Mouse (Mus musculus): Measurements from ENCODE around the gene Rps18. TPM values are rescaled to one million over a fixed set of nuclear protein-coding genes. Genes with fewer than 3 reads are reported as not detected.
"Not testable (repeated sequence)": the region's sequence is repeated elsewhere in the genome, so short reads cannot be mapped to it uniquely, and the experiment has no call there.

The Rps18 gene
- polyA plus RNA-seq (2012; rRNA removed) = 744 and 771 TPM in 2 replicates

DNA sequence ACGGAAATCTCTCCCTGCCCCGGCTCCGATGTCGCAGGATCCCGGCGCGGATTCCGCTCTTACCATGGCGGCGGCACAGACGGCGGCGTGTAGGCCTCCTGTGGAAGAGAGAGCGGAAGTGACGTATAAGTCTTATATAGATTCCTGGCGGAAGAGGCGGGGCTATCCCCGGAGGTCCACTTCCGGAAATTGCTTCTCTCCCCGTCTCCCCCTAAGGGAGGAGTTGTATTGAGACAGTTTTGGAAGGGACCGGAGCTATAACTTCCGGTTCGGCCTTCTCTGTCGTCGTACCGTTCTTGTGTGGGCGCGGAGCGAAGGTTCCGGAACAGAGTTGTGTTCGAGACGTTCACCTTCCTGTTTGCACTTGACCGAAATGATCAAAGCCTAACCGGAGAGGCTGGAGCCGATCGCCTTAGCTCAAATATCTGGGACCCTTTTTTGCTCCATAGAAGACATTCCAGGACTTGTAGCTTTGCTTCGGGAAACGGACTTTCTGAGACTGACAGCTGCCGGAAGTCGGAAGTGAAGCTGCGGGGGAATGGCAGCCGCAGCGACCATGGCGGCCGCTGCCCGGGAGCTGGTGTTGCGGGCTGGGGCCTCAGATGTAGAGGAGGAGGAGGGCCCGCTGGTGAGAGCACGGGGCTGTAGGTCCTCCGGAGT, at the start of gene Rps18, which contains the start of gene Vps52:
Gene Rps18 (minus strand): TSS at position 447 of the 660 bp plus-strand sequence.
Gene Vps52 (plus strand): TSS at position 258 of the 660 bp plus-strand sequence.
- peak; percentile 99 for DNase-seq (ENCODE audit: low read depth)
- TF ChIP-seq CTCF (IDR thresholded peaks at IDR 0.05; ENCODE audit: borderline replicate concordance, extremely low read depth, insufficient read depth, insufficient read length) (0 out of 2 replicates have a peak, but pooled peaks have one; percentile 25), POLR2A (IDR thresholded peaks at IDR 0.05; ENCODE audit: borderline replicate concordance, extremely low read depth, insufficient read depth, insufficient read length, poor library complexity, severe bottlenecking) (peak; percentile 83; the same call in 1 of the 2 replicates)

DNA sequence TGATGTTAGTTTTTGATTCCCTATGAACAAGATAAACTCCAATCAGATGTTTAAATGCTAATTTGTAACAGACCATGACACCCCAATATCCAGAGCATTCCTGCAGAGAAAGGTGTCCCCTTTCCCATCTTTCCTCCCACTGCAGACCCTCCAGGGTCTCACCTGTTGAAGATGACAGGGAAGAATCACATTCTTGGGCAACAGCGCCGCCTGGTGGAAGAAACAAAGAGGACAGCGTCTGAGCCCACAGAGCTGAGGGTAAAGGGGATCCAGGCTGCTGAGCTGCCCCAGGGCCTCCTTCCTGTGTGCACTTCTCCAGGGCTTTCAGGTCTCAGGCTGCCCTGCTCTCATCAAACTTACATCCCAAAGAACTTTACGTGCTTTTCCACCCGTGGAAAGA, 47.6 kb upstream of the Rps18 start:
- peak; percentile 60; the same call in 1 of the 2 replicates for TF ChIP-seq CTCF (IDR thresholded peaks at IDR 0.05; ENCODE audit: borderline replicate concordance, extremely low read depth, insufficient read depth, insufficient read length)
- no peak for TF ChIP-seq POLR2A (IDR thresholded peaks at IDR 0.05; ENCODE audit: borderline replicate concordance, extremely low read depth, insufficient read depth, insufficient read length, poor library complexity, severe bottlenecking)

DNA sequence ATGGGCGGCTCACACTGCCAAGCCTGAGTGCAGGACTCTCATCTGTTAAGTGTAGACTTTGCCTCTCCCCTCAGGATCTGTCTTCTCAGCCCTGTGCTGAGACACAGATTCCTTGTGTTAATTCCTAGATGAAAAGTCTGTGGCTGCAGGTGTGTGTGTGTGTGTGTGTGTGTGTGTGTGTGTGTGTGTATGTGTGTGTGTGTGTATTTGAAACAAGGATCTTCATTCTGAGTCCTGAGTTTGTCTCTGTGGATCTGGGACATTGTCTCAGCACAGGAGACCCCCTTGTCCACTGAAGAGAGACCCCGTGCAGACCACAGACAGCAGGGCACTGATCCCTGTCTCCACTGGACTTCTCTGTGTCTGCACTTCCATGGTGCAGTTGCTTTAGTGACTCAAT, 45.0 kb upstream of the Rps18 start:
- DNase-seq (ENCODE audit: low read depth) = not testable (repeated sequence)

More for the DNA sequence above, 47.6 kb upstream of the Rps18 start:
- DNase-seq (ENCODE audit: low read depth) = peak; percentile 24

DNA sequence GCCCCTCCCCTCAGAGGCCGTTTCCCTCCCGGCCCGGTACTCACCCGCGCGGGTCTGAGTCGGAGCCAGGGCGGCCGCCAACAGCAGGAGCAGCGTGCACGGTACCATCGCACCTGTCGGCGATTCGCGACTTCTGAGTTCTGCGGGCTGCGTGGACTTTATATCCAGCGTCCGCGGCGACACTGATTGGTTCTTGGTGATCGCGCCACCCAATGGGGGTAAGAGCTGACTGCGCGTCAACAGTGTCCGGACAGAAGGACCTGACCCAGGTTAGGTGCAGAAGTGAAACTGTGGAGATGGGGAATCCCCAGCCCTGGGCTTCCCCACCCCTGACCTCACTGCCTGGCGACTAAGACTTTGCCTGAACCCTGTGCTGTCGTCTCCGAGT, 44.3 kb upstream of the Rps18 start, which contains the start of gene H2-K1:
Gene H2-K1 (minus strand): TSS at position 198 of the 388 bp plus-strand sequence.
- peak; percentile 62 for DNase-seq (ENCODE audit: low read depth)
- TF ChIP-seq POLR2A (IDR thresholded peaks at IDR 0.05; ENCODE audit: borderline replicate concordance, extremely low read depth, insufficient read depth, insufficient read length, poor library complexity, severe bottlenecking) (0 out of 2 replicates have a peak, but pooled peaks have one; percentile 15), CTCF (IDR thresholded peaks at IDR 0.05; ENCODE audit: borderline replicate concordance, extremely low read depth, insufficient read depth, insufficient read length) (no peak; the same call in 1 of the 2 replicates)

DNA sequence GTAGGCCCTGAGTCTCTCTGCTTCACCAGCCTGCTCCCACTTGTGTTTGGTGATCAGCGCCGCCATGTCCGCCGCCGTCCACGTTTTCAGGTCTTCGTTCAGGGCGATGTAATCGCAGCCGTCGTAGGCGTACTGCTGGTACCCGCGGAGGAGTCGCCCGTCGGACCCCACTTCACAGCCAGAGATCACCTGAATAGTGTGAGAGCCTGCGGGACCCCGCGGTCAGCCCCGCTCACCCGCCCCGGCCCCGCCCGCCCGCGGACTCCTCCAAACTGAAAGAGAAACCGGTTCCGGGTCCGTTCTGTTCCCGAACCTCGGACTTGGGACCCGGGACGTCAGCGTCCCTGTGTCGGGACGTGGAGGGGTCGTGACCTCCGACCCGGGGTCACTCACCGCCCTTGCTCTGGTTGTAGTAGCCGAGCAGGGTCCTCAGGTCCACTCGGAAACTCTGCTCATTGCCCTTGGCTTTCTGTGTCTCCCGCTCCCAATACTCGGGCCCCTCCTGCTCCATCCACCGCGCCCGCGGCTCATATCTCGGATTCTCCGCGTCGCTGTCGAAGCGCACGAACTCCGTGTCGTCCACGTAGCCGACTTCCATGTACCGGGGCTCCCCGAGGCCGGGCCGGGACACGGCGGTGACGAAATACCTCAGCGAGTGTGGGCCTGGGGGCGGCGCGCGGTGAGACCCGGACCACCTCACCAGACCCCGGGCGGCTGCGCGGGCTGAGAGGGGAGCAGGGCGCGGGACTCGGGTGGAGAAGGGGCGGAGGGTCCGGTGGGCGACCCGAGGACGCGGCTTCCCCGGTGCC, 43.7 kb upstream of the Rps18 start:
- DNase-seq (ENCODE audit: low read depth) = peak; percentile 5
- TF ChIP-seq CTCF (IDR thresholded peaks at IDR 0.05; ENCODE audit: borderline replicate concordance, extremely low read depth, insufficient read depth, insufficient read length) = no peak
- no peak for TF ChIP-seq POLR2A (IDR thresholded peaks at IDR 0.05; ENCODE audit: borderline replicate concordance, extremely low read depth, insufficient read depth, insufficient read length, poor library complexity, severe bottlenecking)

DNA sequence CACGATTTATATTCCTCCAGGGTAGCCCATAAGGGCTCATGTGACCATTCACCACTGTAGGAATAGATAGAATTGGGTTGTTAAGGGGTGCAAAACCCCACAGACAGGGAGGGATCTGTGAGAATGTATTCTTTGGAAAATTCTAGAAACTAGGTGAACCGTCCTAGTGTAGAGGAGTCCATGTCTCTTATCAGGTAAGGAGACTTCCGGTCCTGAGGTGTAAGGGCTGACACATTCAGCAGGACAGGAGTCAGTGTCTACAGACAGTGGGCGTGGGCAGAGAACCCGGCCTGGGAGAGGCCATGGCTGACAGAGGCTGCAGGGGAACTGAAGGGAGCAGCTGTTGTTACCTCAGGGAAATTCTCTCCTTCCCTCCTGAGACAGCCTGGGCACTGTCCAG, 42.9 kb upstream of the Rps18 start:
- not testable (repeated sequence) for DNase-seq (ENCODE audit: low read depth)

DNA sequence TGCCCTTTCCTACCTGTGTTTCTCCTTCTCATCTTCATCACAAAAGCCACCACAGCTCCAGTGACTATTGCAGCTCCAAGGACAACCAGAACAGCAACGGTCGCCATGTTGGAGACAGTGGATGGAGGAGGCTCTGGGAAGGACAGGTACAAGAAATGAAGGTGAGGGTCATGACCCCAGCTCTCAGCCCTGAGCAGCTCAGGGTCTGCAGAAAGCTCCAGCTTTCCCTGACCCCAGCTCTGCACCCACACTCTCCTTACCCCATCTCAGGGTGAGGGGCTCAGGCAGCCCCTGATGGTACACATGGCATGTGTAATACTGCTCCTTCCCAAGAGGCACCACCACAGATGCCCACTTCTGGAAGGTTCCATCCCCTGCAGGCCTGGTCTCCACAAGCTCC, 41.2 kb upstream of the Rps18 start:
- DNase-seq (ENCODE audit: low read depth) = not testable (repeated sequence)

DNA sequence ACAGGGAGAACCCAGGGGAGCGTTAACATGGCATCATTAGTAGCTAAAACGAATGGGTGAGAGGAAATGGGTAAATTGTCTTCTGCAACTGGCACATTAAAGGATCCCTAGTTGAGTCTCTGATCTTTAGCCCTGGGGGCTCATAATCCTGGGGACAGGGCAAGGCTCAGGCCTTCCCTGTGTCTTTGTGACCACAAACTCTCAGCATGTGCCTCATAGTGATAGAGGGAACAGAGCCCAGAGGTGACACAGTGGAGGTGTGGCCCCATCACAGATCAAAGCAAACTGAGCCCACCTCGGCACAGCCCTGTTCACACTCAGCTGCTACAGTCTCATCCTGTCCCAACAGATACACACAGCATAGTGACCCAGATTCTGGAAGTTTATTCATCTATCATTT, 39.9 kb upstream of the Rps18 start:
- DNase-seq (ENCODE audit: low read depth) = no peak
- TF ChIP-seq CTCF (IDR thresholded peaks at IDR 0.05; ENCODE audit: borderline replicate concordance, extremely low read depth, insufficient read depth, insufficient read length) = no peak
- no peak for TF ChIP-seq POLR2A (IDR thresholded peaks at IDR 0.05; ENCODE audit: borderline replicate concordance, extremely low read depth, insufficient read depth, insufficient read length, poor library complexity, severe bottlenecking)

DNA sequence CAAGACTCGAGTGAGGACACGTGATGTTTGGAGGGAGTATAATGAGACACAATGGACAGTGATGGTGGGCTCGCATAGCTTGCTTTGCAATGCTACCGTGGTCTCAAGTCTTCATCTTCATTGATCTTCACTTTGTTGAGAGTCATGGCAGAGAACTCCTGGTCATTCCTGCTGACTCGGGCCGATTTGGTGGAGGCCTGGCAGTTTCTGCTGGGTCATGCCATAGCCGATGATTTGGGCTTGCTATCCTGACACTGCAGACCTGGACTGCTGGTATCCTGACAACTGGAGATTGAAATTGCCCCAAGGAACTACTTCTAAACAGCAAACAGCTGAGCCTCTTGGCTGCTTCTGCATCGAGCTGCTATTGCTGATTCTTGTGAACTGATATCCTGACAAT, 39.2 kb upstream of the Rps18 start:
- TF ChIP-seq CTCF (IDR thresholded peaks at IDR 0.05; ENCODE audit: borderline replicate concordance, extremely low read depth, insufficient read depth, insufficient read length) = no peak
- DNase-seq (ENCODE audit: low read depth) = no peak

DNA sequence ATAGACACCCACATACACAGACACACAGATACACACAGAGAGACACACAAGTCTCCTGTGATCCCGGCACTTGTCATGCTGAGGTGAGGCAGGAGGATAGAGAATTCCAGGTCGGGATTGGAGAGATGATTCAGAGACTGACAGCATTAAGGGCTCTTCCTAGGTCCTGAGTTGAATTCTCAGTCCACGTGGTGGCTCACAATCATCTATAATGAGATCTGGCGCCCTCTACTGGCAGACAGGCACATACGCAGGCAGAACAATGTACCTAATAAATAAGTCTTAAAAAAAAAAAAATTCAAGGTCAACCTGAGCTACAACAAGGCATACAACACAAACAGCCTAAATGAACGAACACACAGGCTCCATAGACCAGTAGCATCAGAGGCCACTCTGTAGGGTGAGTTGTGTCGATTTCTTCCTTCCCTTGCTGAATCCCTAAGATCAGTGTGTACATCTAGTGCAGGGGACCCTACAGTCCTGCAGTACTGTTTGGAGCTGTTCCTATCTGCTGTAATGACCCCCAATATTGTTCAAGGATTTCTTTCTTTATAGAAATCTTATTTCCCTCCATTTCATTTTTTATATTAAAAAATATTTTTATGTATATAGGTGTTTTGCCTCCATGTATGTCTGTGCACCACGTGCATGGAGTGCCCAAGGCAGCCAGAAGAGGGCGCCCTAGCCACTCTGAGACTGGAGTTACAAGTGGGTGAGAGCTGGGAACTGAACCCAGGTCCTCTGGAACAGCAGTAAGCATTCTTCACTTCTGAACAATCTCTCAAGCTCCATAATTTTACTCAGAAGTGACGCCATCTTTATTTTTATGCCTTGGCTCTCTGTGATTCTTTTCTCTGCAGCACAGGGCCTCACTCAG, 36.2 kb upstream of the Rps18 start:
- DNase-seq (ENCODE audit: low read depth) = peak; percentile 90
- TF ChIP-seq CTCF (IDR thresholded peaks at IDR 0.05; ENCODE audit: borderline replicate concordance, extremely low read depth, insufficient read depth, insufficient read length) (peak; percentile 75; the same call in 1 of the 2 replicates), POLR2A (IDR thresholded peaks at IDR 0.05; ENCODE audit: borderline replicate concordance, extremely low read depth, insufficient read depth, insufficient read length, poor library complexity, severe bottlenecking) (no peak)

DNA sequence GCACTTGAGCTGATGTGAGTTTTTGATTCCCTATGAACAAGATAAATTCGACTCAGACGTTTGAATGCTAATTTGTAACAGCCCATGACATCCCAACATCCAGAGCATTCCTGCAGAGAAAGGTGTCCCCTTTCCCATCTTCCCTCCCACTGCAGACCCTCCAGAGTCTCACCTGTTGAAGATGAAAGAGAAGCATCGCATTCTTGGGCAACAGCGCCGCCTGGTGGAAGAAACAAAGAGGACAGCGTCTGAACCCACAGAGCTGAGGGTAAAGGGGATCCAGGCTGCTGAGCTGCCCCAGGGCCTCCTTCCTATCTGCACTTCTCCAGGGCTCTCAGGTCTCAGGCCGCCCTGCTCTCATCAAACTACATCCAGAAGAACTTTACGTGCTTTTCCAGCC, 26.3 kb upstream of the Rps18 start:
- TF ChIP-seq CTCF (IDR thresholded peaks at IDR 0.05; ENCODE audit: borderline replicate concordance, extremely low read depth, insufficient read depth, insufficient read length) = peak; percentile 55
- DNase-seq (ENCODE audit: low read depth) = peak; percentile 51

Data from brain, embryonic 14.5 days (tissue).